Mouse (Mus musculus) gastrocnemius, postnatal 10 days (tissue): ENCODE measurements at regions not wholly inside any gene's neighbourhood (a gene's known extent, or its start where the extent isn't known, plus 50 kb on each side); places are given as distances from the start of the nearest gene placed in this dataset.

Experiments
- DNase-seq: peaks from one replicate; pipeline ENCODE4 v3.0.0; 2021; ENCODE audit warnings: mixed read lengths
- microRNA-seq, 2 experiments: library from miRNA; unstranded; fragments of <30 nt; microRNA quantifications; one replicate each; pipeline ENCODE4 v1.2.0; 2021

DNA sequence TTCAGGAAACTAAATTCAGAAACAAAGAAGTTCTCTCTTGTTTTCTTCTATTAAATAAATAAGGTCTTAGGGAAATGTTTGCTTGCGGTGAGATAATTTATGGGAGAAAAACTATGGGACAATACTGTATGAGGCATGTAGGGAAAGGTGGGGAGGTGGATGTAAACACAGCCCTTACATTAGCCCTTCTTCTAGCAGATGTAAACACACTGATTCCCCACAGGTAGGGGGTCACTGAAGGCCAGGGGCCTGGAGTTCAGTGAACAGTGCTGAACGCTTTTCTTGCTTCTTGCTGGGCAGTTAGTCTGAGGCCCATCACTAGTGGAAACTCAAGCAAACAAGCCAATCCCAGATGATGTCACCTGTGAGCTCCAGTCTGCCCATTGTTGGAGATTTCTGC lies 752.6 kb downstream of the Bcl11a start:
- no peak for DNase-seq

DNA sequence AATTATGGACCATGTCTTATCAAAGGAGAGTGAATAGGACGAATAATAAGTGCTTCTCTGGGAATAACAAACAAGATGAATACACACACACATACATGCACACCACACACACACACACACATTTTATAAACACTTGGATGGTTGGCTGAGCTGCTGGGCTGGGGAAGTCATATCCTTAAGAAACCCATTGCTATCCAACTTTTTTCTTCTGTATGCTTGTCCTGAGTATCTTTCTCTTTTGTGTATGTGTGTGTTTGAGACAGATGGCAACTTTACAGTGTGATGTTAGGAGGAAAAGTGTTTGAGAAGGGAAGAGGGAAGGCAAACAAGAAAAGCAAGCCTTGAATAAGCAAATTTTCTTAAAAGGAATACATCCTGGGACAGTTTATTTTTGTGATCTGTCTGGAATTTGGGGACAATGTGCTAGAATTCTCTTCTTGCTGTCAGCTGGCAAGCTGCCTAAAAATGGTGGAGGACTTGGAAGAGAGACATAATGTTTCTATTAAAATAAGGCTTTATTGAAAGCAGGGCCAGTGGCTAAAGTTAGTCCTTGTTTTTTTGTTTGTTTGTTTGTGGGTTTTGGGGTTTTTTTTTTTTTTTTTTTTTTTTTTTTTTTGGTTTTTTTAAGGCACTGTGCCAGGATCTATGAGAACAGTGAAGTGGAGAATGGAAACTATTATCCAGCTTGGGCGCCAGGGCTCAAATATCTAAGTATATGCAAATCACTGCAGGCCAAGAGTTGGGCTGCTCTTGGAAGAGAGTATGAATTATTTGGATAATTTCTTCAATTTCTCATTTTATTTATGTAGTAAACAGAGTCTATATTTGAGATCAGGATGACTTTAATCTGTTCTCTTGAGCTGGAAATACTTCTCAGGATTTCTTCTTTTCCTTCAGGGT lies 766.2 kb downstream of the Bcl11a start:
- DNase-seq = no peak

GRCm38 (mm10) chr11:24856991-24857390 lies 779.1 kb downstream of the Bcl11a start:
- no peak for DNase-seq

- DNase-seq = no peak
Observed at GRCm38 (mm10) chr11:24864637-24865036, 786.8 kb downstream of the Bcl11a start.

DNA sequence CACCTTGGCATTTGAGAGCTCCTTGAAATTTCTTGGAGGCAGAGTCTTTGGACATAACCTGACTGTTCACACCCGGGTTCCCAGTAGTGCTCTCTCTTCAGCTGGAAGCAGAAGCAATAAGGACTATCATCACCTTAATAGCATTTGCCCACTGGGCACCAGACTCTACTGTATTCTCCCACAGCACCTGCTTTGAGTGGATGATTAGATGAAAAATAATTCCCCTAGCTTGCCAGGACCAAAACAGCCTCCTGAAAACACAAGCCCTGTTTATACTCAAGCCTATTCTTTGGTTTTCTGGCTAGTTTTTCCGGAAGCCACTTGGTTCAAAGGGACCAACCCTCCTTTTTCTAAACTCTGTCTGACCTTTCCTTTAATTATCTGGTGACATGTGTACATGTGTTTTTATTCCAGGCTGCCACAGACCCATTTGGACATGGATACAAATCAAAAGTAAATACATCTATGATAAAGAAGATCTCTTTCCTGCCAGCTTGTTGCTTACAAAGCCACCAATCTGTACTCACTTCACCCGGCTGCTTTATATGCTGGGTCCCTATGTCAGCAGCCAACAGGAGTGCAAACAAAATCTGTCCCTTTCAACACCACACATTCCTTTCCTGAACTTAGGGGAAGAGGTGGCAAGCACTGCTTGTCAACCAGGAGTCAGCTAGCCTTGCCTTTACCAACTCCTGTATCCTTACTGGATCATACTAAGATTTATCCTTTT lies 787.4 kb downstream of the Bcl11a start:
- no peak for DNase-seq

Small RNA genes lying in the stretch of these regions (microRNA-seq; reads per million reads assigned to microRNA genes)
- 0 reads per million in 2 experiments for gene Gm25507
